Mouse (Mus musculus): ENCODE results near the gene Sgcd.
A peak's percentile ranks its signal among the peaks of the same experiment; 100 is the strongest.
"Not testable (repeated sequence)": the region's sequence is repeated elsewhere in the genome, so short reads cannot be mapped to it uniquely, and the experiment has no call there.

Gene Sgcd

GRCm38 (mm10) chr11:47776019-47776418, 212.8 kb downstream of the Sgcd start:
- no peak for DNase-seq

DNA sequence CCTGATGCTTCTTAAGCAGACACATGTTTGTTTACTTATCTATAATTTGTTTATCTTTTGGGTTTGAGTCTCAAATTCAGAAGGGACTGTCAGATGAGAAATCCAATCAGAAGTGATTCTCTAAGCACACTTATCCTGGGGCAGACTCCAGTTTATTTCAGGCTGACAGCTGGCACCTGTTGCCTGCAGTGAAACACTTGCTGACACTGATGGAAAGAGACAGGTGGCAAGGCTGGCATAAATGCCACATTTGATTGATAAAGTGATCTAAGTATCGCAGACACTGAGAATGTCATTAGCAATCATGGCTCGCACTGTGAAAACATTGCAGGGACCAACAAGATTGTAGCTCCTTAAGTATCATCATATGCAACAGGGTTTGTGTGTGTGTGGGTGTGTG, 222.9 kb downstream of the Sgcd start:
- no peak for DNase-seq

DNA sequence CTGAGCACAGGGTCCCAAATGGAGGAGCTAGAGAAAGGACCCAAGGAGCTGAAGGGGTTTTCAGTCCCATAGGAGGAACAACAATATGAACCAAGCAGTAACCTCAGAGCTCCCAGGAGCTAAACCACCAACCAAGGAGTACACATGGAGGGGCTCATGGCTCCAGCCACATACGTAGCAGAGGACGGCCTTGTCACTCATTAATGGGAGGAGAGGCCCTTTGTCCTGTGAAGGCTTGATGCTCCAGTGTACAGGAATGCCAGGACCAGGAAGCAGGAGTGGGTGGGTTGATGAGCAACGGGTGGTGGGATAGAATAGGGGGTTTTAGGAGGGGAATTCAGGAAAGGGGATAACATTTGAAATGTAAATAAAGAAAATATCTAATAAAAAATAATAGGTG, 225.2 kb downstream of the Sgcd start:
- not testable (repeated sequence) for DNase-seq

- DNase-seq, result no peak
Observed at GRCm38 (mm10) chr11:47759015-47759414, 229.8 kb downstream of the Sgcd start.

DNA sequence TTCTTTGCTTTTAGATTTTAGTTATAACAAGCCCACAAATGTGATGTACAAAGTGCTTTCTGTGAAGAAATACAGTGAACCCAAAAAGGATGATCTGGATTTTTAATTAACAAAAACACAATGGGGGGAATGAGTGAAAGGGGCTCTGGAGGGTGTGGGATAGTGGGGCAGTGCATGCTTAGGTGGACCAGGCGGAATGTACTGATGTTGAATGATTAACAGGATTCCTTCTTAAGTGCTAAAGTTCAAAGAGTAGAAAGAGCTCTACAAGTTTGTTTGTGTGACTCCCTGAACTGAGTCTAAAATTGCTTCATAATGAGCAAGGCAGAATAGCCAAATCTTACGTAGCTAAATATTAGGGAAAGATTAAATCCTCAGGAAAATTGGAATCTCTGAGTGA, 246.0 kb downstream of the Sgcd start:
- no peak for DNase-seq

- no peak for DNase-seq
Observed at GRCm38 (mm10) chr11:47704930-47705787, 283.6 kb downstream of the Sgcd start.

GRCm38 (mm10) chr11:47695611-47696010, 293.2 kb downstream of the Sgcd start:
- DNase-seq, result no peak

- peak; percentile 58 for DNase-seq
Observed at GRCm38 (mm10) chr11:47658135-47658534, 330.6 kb downstream of the Sgcd start.

- DNase-seq, result no peak
Observed at GRCm38 (mm10) chr11:47645911-47646310, 342.9 kb downstream of the Sgcd start.

- DNase-seq, result no peak
Observed at GRCm38 (mm10) chr11:47641567-47642259, 347.1 kb downstream of the Sgcd start.

- DNase-seq, result no peak
Observed at GRCm38 (mm10) chr11:47640556-47640955, 348.2 kb downstream of the Sgcd start.

GRCm38 (mm10) chr11:47630186-47630585, 358.6 kb downstream of the Sgcd start:
- DNase-seq, result no peak

DNA sequence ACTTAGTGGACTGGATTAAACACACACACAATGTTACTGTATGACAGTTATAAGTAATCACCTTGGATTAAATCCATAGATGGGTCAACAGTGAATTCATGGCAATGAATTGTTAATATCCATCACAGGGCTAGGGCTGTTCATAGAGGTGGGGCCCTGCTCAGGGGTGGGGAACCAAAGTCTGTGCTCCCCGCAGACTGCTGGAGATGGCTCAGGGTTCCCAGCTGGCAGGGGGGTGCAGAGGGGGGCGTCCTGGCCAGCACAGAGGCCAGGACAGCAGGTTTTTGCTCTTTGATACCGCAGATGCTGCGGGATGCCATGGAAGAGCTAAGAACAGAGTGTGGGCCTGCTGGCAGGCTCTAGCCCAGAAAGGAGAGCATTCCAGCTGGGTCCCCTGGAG, 378.9 kb downstream of the Sgcd start:
- no peak for DNase-seq

GRCm38 (mm10) chr11:47574635-47575034, 414.1 kb downstream of the Sgcd start:
- no peak for DNase-seq

- no peak for DNase-seq
Observed at GRCm38 (mm10) chr11:47568488-47568887, 420.3 kb downstream of the Sgcd start.

- DNase-seq, result no peak
Observed at GRCm38 (mm10) chr11:47566156-47566555, 422.6 kb downstream of the Sgcd start.

DNA sequence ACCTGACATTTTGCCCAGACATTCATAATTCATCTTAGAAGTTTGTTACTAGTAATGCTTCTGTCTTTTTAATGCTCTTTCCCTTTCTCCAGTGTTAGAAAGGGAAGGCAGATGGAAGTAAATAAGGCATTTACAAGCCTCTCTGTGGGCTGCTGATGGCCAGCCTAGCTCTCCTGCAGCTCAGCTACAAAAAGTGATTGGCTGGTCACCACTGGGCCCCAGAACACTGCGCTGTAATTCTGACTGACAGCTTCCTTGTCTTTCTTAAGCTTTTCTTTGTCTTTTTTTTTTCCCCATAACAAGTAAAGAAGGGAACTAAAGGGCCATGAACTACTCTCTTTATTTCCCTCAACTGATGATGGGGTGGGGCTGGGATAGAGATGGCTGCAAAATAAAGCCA, 463.9 kb downstream of the Sgcd start:
- no peak for DNase-seq

DNA sequence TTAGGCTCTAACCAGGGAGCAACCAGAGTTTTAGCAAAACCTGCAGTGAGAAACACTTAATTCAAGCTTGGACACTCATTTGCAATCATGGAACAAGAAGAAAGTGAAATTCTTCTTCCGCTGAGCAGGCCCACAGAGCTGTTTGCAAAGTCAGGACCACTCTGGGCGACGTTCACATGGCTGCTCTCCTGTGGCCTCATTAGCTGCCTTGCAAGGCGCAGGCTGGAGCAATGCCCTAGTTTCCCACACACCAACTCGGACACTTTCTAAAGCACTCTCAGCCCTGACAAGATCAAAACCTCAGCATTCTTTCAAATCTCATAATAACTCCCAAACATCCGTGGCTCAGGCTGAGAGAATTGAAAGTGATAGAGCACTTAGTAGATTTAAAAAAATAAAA, 480.7 kb downstream of the Sgcd start:
- DNase-seq, result no peak

DNA sequence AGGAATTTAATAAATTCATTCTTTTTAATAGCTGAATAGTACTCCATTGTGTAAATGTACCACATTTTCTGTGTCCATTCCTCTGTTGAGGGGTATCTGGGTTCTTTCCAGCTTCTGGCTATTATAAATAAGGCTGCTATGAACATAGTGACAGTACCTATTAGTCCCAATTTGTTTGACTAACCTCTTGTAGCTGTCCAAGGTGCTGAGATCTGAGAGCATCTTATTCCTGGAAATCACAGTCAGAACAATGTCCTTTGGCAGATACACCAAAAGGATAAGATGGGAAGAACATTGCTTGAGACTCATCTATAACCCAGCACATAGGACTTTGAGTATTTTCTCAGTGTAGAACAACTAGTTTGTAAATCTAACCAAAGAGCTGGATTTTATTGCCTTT, 485.5 kb downstream of the Sgcd start:
- not testable (repeated sequence) for DNase-seq

- DNase-seq, result no peak
Observed at GRCm38 (mm10) chr11:47473493-47474230, 515.1 kb downstream of the Sgcd start.

GRCm38 (mm10) chr11:47460700-47461099, 528.1 kb downstream of the Sgcd start:
- not testable (repeated sequence) for DNase-seq

- peak; percentile 31 for DNase-seq
Observed at GRCm38 (mm10) chr11:47460149-47460548, 528.6 kb downstream of the Sgcd start.

- DNase-seq, result no peak
Observed at GRCm38 (mm10) chr11:47459214-47459613, 529.6 kb downstream of the Sgcd start.

DNA sequence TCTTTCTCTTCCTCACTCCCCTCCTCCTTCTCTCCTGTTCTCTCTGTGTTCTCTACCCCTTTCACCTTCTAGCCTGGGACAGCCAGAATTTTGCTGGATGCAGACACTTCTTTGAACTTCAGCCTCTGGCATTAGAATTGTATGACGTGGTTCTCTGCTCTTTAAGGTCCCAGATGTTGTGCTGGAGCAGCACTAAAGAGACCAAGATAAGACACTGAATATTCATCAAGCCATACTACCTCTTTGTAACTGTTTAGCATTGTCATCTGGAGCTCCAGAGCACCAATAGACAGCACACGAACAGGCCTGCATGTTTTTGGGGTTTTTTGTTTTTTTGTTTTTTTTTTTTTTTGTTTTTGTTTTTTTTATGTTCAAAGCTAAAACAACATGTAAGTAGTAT, 541.0 kb downstream of the Sgcd start:
- DNase-seq, result no peak
